Mouse (Mus musculus) frontal cortex, postnatal 10 days (tissue): ENCODE measurements at regions not wholly inside any gene's neighbourhood (a gene's known extent, or its start where the extent isn't known, plus 50 kb on each side); places are given as distances from the start of the nearest gene placed in this dataset.

Experiments used
- DNase-seq, 2 experiments: peaks; one replicate each; pipeline ENCODE4 v3.0.0; 2022; ENCODE audit warnings: low spot score in 2 of 2, mixed read lengths in 1 of 2

DNA sequence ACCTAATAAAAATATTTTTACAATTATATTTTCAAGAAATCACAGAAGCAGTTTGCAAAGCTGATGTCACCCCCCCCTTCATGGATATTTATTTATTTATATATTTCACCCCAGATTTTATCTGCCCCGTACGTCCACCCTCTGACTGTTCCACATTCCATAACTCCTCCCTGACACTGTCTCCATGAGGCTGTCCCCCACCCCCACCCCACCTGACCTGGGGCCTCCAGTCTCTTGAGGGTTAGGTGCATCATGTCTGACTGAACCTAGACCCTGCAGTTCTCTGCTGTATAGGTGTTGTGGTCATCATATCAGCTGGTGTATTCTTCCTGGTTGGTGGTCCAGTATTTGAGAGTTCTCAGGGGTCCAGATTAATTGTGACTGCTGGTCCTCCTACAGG is 1083.9 kb upstream of the Cadm2 start:
- DNase-seq = no peak

DNA sequence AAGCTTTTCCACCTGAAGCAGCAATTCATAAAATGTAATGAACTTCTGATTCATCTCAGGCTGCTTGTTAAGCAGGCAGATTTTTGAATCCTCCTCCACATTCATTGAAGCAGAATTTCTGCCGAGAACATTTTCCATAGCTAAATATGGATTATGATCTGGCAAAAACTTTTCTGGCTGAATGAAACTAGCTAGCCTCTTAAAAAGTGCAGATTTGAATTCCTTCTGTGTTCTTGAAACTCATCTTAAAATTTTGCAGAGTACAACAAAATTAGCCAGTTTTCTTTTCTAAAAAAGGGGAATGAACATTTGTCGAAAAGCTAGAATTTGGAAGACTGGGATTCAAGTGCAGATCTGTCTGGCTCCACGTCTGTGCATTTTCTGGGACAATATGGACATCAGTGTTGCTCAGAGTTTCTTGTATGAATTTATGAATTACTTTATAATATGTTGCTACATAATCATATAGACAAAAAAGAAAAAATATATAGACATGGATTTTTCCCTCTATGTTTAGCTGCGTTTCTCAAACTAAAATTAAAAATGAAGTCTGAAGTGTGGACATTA is 1046.3 kb upstream of the Cadm2 start:
- DNase-seq = peak in 1 of 2 experiments; percentile 8

DNA sequence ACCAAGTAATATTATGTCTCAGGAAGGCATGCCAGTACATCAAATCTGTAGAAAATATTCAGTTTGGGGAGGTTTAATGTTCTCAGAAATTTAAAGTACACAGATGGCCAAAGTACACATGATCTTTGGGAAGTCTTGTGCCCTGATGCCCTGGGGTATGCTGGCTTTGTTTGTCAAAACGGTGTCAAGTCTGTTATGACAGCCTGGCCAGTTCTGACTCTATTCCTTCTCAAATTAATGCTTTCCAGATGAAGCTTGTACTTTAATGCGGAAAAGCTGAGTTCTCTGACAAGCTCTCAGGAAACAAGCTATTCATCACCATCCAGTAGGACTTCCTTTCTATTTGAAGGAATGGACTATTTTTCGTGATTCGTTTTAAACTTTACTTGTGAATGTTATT is 1037.7 kb upstream of the Cadm2 start:
- no peak for DNase-seq

DNA sequence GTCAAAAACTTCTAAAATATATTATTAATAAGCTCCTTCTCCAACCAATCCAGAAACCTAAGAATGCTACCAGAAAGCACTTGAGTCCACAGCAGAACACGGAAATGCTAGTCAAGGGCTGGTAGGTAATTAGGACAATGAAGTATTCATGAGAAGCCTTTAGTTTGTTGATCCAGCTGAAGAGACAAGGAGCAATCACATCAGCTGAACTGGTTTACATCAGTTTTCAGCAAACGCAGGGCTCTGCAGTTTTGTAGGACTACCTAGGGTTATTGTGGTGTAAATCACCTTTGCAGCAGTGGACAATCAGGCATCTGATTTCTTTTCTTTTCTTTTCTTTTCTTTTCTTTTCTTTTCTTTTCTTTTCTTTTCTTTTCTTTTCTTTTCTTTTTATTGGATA is 1007.3 kb upstream of the Cadm2 start:
- DNase-seq = no peak

DNA sequence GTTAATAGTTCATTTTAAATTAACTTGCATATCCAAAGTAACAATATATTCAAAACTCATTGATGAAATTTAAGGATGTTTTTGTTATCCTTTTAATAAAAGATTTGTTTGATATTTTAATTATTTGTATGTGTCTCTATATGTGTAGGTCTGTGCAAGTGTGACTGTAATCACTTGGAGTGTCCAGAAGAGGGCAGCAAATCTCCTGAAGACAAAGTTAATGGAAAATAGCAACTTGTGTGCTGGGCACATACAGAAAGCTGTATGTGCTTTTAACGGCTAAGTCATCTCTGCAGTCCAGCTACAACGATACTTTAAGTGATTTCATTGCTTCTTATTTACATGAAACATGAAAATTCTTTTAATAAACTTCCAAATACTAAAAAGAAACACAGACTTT is 993.3 kb upstream of the Cadm2 start:
- DNase-seq = no peak
